Mouse (Mus musculus): ENCODE data around the gene Gm45623.
A peak's percentile ranks its signal among the peaks of the same experiment; 100 is the strongest.

DNA sequence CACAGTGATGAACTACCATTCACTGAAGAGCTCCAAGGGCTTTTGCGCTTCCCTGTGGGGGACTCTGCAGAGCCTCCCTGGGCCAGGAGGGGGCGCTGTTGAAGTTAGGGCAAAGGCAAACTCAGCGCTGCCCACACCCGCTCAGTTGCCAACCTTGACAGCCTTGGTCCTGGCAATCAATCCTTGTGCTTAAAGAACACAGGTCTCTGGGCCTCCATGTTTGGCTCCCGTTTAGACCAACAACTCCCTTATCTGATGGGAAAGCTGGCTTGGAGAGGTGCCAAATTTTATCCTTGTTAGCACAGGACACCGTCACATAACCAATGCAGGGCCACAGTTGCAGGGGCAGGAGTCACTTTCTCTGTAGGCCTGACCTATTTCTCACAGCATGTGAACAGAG, 2.2 kb upstream of the Gm45623 start:
- TF ChIP-seq CTCF (IDR thresholded peaks at IDR 0.05; ENCODE audit: low read depth): peak; percentile 67
- TF ChIP-seq EP300 (IDR thresholded peaks at IDR 0.05; ENCODE audit: low read depth): no peak

Data from liver, postnatal 0 days (tissue).